Mouse (Mus musculus) Patski (cell line): ENCODE measurements around the gene Cd72. TPM values are rescaled to one million over a fixed set of nuclear protein-coding genes. Genes with fewer than 3 reads are reported as not detected.

ENCODE experiments used
- ATAC-seq: fragments of 100-300 bp; one replicate; pipeline ENCODE4 v1.8.0; 2021
- CTCF ChIA-PET: fragments of 350-600 bp; sonication (Branson Sonifier 250); formaldehyde crosslinking; loops from one replicate; lab custom pipeline; 2022; ENCODE audit warnings: inconsistent platforms; lab: Charles Lee
- POLR2A ChIA-PET: fragments of 350-600 bp; sonication (Branson Sonifier 250); formaldehyde crosslinking; loops from one replicate; lab custom pipeline; 2022; ENCODE audit warnings: antibody characterized with exemption, inconsistent platforms; lab: Charles Lee
- DNase-seq: peaks from one replicate; pipeline ENCODE4 v3.0.0-alpha.2; 2011; ENCODE audit warnings: low read depth, low spot score
- H3K27me3 ChIP-seq: fragments of 371-371 bp; one replicate; pipeline ENCODE4 v1.5.1; 2021
- CTCF ChIP-seq: fragments of 100-300 bp; IDR thresholded peaks from one replicate; pipeline ENCODE4 v1.5.1; 2021
- in situ Hi-C: fragments of 300-500 bp; cut with MboI; formaldehyde crosslinking; loops from 3 replicates; pipeline ENCODE4 v1.11.1; 2018; ENCODE audit warnings: low pct_unique_long_range_greater_than_20kb, mixed read lengths
- polyA plus RNA-seq: library from polyadenylated mRNA; unstranded; gene quantifications from one replicate; pipeline ENCODE4 v1.2.3, GENCODE M21; 2021

Gene Cd72
- polyA plus RNA-seq: 3.3 TPM

GRCm38 (mm10) chr4:43454041-43454836, at the start of gene Cd72:
Cd72 (minus strand) TSS chr4:43454628.
- ChIA-PET POLR2A (no interaction called here), CTCF (no interaction called here)
- ATAC-seq (no peak), DNase-seq (no peak)
- no peaks in the 10 kb centered on the region for H3K27me3 ChIP-seq
- in situ Hi-C loops: no loop called here
- TF ChIP-seq CTCF: no peak

DNA sequence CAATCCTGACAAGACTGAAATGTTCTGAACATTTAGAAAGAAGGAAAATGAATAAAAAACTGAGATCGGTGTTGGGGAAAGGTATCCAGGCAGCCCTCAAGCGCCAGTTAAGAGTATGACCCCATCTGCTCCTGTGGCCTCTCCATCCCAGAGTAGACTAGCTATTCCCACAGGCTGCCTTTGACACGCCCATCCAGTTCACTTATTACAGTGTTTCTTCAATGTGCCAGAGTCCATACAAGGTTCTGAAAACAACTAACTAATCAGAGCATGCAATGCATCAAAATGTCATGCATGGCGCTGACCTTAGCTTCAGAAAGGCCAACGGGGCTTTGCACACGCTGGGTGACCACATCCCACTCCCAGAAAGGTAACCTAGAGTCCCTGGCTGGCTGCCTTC, 49.1 kb upstream of the Cd72 start:
- TF ChIP-seq CTCF: no peak
- no peak for DNase-seq
- ChIA-PET POLR2A (no interaction called here), CTCF (no interaction called here)
- no peak for ATAC-seq
- in situ Hi-C loops: no loop called here
- no peaks in the 10 kb centered on the region for H3K27me3 ChIP-seq

- no peaks in the 10 kb centered on the region for H3K27me3 ChIP-seq
- no peak for ATAC-seq
- in situ Hi-C loops: no loop called here
- ChIA-PET CTCF (no interaction called here), POLR2A (no interaction called here)
- DNase-seq: no peak
- TF ChIP-seq CTCF: no peak
These were observed 48.6 kb upstream of the Cd72 start for GRCm38 (mm10) chr4:43503041-43503440.

GRCm38 (mm10) chr4:43499407-43500333, 45.2 kb upstream of the Cd72 start, which contains the start of gene Arhgef39:
Arhgef39 (minus strand) TSS chr4:43499695.
- DNase-seq (no peak), ATAC-seq (peak; percentile 44)
- no peaks in the 10 kb centered on the region for H3K27me3 ChIP-seq
- CTCF ChIA-PET: interaction anchor here (0.8 to 1.7 kb wide), 4 partner anchors 8 to 31 kb away, joined by 3 to 4 read pairs (median 4); partner anchors contain the start of gene Car9
- in situ Hi-C loops: no loop called here
- POLR2A ChIA-PET: interaction anchor here (1.2 kb wide), 1 partner anchor 61 kb away, joined by 4 read pairs; no protein-coding TSS in a partner anchor
- no peak for TF ChIP-seq CTCF

DNA sequence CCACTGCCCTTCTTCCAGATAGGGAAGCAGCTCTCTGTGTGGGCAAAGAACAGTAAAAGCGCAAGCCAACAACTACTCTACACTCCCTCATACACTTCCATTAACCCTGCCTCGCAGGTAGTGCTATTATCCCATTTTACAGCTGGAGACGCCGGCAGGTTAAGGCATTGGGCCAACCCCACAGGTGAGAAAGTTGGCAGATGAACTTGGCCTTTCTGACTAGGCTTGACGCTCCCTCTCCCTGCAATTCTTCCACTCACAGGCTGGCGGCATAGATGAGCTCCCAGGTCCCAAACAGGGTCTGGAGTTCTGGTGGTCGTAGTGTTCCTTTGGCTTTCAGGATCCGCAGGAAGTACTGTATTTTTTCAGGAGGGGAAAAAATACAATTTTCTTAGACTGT, 44.6 kb upstream of the Cd72 start:
- in situ Hi-C loops: no loop called here
- ChIA-PET POLR2A (interaction anchor here (1.0 to 1.2 kb wide), 2 partner anchors 62 to 80 kb away, joined by 3 to 4 read pairs; no protein-coding TSS in a partner anchor), CTCF (interaction anchor here (1.1 to 1.7 kb wide), 4 partner anchors 8 to 66 kb away, joined by 3 to 4 read pairs (median 4); partner anchors contain the start of gene Car9)
- DNase-seq (no peak), ATAC-seq (no peak)
- H3K27me3 ChIP-seq: no peaks in the 10 kb centered on the region
- TF ChIP-seq CTCF: no peak

DNA sequence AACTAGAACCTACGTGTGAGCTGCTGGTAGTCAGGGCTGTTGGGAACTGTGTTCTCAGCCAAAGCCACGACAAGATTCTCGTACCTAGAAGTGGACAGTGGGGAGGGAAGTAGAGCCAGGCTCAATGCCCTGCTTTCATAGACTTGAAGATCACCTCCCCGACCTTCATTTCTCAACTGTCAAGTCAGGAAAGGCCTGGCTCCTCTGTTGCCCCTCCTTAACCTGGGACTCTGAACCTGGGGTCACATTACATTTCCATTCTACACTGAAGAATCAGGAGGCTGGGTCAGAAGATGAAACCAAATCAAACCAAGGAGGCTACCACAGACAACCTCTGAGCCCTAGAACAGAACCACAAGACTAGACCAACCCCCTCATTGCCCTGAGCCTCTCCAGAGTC, 43.5 kb upstream of the Cd72 start:
- H3K27me3 ChIP-seq: no peaks in the 10 kb centered on the region
- in situ Hi-C loops: no loop called here
- ChIA-PET POLR2A (interaction anchor here (1.0 kb wide), 1 partner anchor 81 kb away, joined by 3 read pairs; no protein-coding TSS in a partner anchor), CTCF (interaction anchor here (1.3 kb wide), 1 partner anchor 67 kb away, joined by 4 read pairs; no protein-coding TSS in a partner anchor)
- no peak for ATAC-seq
- DNase-seq: no peak
- no peak for TF ChIP-seq CTCF

GRCm38 (mm10) chr4:43497405-43497804, 43.0 kb upstream of the Cd72 start:
- ChIA-PET CTCF (interaction anchor here (1.3 kb wide), 1 partner anchor 68 kb away, joined by 4 read pairs; no protein-coding TSS in a partner anchor), POLR2A (interaction anchor here (1.0 kb wide), 1 partner anchor 22 kb away, joined by 3 read pairs; no protein-coding TSS in a partner anchor)

DNA sequence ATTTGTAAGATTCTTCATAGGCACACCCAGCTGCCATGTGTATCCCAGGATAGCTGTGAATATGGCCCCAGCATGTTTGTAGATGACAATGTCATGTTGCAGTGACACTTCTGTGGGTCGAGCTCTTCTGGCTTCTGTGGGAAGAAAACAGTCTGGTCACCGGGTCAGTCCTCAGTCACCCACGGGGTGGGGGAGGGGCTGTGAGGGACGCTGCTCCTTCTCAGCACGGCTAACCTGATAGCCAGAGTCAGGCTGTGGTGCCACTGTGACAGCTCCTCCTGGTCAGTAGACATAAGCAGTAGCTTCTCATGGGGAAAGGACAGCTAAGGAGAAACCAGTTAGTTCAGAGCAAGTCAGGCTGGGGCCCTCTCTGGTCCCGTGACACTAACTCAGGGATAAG, 42.2 kb upstream of the Cd72 start:
- CTCF ChIA-PET: no interaction called here
- ATAC-seq: no peak
- POLR2A ChIA-PET: interaction anchor here (1.0 kb wide), 1 partner anchor 23 kb away, joined by 3 read pairs; no protein-coding TSS in a partner anchor
- no peaks in the 10 kb centered on the region for H3K27me3 ChIP-seq
- DNase-seq: no peak
- TF ChIP-seq CTCF: no peak
- in situ Hi-C loops: no loop called here

More at GRCm38 (mm10) chr4:43497405-43497804, 43.0 kb upstream of the Cd72 start:
- H3K27me3 ChIP-seq: no peaks in the 10 kb centered on the region
- TF ChIP-seq CTCF: no peak
- ATAC-seq: no peak
- DNase-seq: no peak
- in situ Hi-C loops: no loop called here

- CTCF ChIA-PET: no interaction called here
- no peak for DNase-seq
- in situ Hi-C loops: no loop called here
- no peaks in the 10 kb centered on the region for H3K27me3 ChIP-seq
- ATAC-seq: no peak
- POLR2A ChIA-PET: interaction anchor here (0.6 to 1.0 kb wide), 3 partner anchors 13 to 85 kb away, joined by 3 to 4 read pairs (median 3); partner anchors contain the start of gene Car9
- no peak for TF ChIP-seq CTCF
These were observed 39.4 kb upstream of the Cd72 start for GRCm38 (mm10) chr4:43493846-43494240.
